Mouse (Mus musculus): Measurements from ENCODE around the gene D17Wsu92e.

- TF ChIP-seq ZC3H11A (IDR thresholded peaks at IDR 0.05; ENCODE audit: borderline replicate concordance, low read depth, low read length) = no peak
- no peak for TF ChIP-seq HCFC1 (IDR thresholded peaks at IDR 0.05; ENCODE audit: borderline replicate concordance, insufficient read depth, low read length)
Measured at GRCm38 (mm10) chr17:27771616-27772015, 48.8 kb downstream of the D17Wsu92e start.

Data from ES-E14 (cell line).